Mouse (Mus musculus) heart, adult 2 months (tissue): ENCODE measurements around the gene Epo.

Source experiments
- CTCF ChIP-seq: fragments of 200-600 bp; IDR thresholded peaks from 2 replicates; pipeline ENCODE4 v1.8.1; 2022; ENCODE audit warnings: antibody characterized with exemption, mild to moderate bottlenecking, moderate library complexity
- EP300 ChIP-seq: fragments of 200-500 bp; IDR thresholded peaks from 2 replicates; pipeline ENCODE4 v1.6.1; 2011; ENCODE audit warnings: low read depth, low read length, control low read depth; ENCODE audit not compliant: insufficient read depth
- POLR2A ChIP-seq: fragments of 200-500 bp; IDR thresholded peaks from 2 replicates; pipeline ENCODE4 v1.6.1; 2011; ENCODE audit warnings: mild to moderate bottlenecking, low read depth, low read length, control low read depth; ENCODE audit not compliant: insufficient read depth

GRCm38 (mm10) chr5:137562965-137563364 is 29.9 kb upstream of the Epo start:
- TF ChIP-seq CTCF (no peak), EP300 (no peak), POLR2A (no peak)
